Mouse (Mus musculus) mouse trophoblast stem cell (cell line): ENCODE data around the gene A530032D15Rik.
"Not testable (repeated sequence)": the region's sequence is repeated elsewhere in the genome, so short reads cannot be mapped to it uniquely, and the experiment has no call there.

Source experiments
- in situ Hi-C, 2 experiments: fragments of 300-500 bp; cut with MseI, MboI; formaldehyde crosslinking; loops; 2 replicates in 1 of 2; 3 replicates in 1 of 2; pipeline ENCODE4 v1.15.1; 2025

A530032D15Rik gene

DNA sequence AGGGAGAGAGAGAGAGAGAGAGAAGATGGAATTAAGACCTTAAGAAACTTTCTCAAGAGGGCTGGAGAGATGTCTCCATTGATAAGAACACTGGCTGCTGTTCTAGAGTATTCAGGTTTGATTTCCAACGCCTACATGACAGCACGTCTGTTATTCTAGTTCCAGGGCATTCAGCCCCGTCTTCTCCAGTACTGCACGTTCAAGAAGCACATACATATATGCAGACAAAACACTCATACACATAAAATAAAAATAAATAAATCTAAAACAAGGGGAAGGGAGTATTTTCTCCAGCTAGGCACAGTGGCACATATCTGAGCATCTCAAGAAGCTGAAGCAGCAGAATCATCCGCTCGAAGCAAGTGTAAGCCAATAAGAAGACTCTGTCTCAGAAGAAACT, 73.9 kb downstream of the A530032D15Rik start:
- in situ Hi-C loops, result not testable (repeated sequence)

DNA sequence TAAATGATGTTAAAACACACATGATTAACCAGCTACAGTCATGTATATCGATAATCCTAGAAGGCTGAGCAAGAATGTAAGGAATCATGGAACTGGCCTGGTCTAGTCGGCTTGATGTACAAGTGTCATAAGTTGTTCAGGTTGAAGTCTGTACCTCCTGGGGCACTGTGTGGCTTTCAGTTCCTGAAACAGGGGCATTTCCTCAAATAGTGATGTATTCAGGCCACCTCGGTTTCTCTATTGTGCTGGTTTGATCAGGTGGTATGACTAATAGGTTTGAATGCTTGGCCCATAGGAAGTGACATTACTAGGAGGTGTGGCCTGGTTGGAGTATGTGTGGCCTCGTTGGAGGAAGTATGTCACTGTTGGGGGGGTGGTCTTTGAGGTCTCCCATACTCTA, 75.3 kb downstream of the A530032D15Rik start:
- in situ Hi-C loops, result not testable (repeated sequence)

DNA sequence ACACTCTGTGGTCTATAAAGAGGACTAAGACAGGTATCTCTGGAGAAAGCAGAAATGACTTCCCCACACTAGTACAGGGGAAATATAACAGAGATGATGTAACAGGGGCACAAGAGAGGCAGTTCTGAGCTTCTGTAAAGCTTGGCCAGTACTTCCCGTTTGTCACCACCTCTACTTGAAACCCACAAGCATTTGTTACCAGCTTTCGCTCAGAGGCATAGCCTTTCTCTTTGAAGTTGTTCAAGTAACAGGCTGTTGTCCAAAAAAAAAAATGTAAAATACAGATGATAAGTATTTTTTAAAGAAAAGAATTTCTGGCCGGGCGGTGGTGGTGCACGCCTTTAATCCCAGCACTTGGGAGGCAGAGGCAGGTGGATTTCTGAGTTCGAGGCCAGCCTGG, 76.0 kb downstream of the A530032D15Rik start:
- in situ Hi-C loops, result not testable (repeated sequence)
